Mouse (Mus musculus): Measurements from ENCODE around the gene Wdr62. TPM values are rescaled to one million over a fixed set of nuclear protein-coding genes. Genes with fewer than 3 reads are reported as not detected.

Gene Wdr62
- total RNA-seq (2021): 1 to 10 TPM; 1.0 to 1.1 TPM

- peak; percentile 87 to 90 for DNase-seq (ENCODE audit: low spot score in 2 of 2)
- intact Hi-C loops (cut with DNase I): loop anchor here (5.0 kb wide), 1 partner anchor 48 kb away; the partner anchor contains the start of genes Polr2i and Tbcb
These were observed at the start of gene Wdr62, which contains the start of gene Thap8 for GRCm38 (mm10) chr7:30279951-30280669. TSS of gene Wdr62 (minus strand) at chr7:30280419. TSS of gene Thap8 (plus strand) at chr7:30280094.

GRCm38 (mm10) chr7:30328379-30328778 is 48.2 kb upstream of the Wdr62 start:
- intact Hi-C loops (cut with DNase I): no loop called here
- DNase-seq (ENCODE audit: low spot score in 2 of 2): no peak

- no peak for DNase-seq (ENCODE audit: low spot score in 2 of 2)
- intact Hi-C loops (cut with DNase I): no loop called here
These were observed 46.9 kb upstream of the Wdr62 start for GRCm38 (mm10) chr7:30327140-30327539.

GRCm38 (mm10) chr7:30326427-30326826 is 46.2 kb upstream of the Wdr62 start:
- intact Hi-C loops (cut with DNase I): no loop called here
- DNase-seq (ENCODE audit: low spot score in 2 of 2): no peak

GRCm38 (mm10) chr7:30325364-30325763 is 45.1 kb upstream of the Wdr62 start:
- no peak for DNase-seq (ENCODE audit: low spot score in 2 of 2)
- intact Hi-C loops (cut with DNase I): no loop called here

- peak in 1 of 2 experiments; percentile 73 for DNase-seq (ENCODE audit: low spot score in 2 of 2)
- intact Hi-C loops (cut with DNase I): no loop called here
These were observed 44.2 kb upstream of the Wdr62 start for GRCm38 (mm10) chr7:30324300-30324944.

GRCm38 (mm10) chr7:30323795-30324194 is 43.6 kb upstream of the Wdr62 start, which contains the start of gene Sdhaf1:
TSS of gene Sdhaf1 (minus strand) at chr7:30323895.
- no peak for DNase-seq (ENCODE audit: low spot score in 2 of 2)
- intact Hi-C loops (cut with DNase I): no loop called here

GRCm38 (mm10) chr7:30322865-30323264 is 42.6 kb upstream of the Wdr62 start:
- intact Hi-C loops (cut with DNase I): no loop called here
- DNase-seq (ENCODE audit: low spot score in 2 of 2): no peak

GRCm38 (mm10) chr7:30322285-30322667 is 42.1 kb upstream of the Wdr62 start:
- DNase-seq (ENCODE audit: low spot score in 2 of 2): peak; percentile 96
- intact Hi-C loops (cut with DNase I): no loop called here

GRCm38 (mm10) chr7:30321539-30322284 is 41.5 kb upstream of the Wdr62 start, which contains the start of gene E130208F15Rik:
TSS of gene E130208F15Rik (plus strand) at chr7:30321740.
- intact Hi-C loops (cut with DNase I): no loop called here
- peak; percentile 61 to 66 for DNase-seq (ENCODE audit: low spot score in 2 of 2)

GRCm38 (mm10) chr7:30320946-30321345 is 40.7 kb upstream of the Wdr62 start:
- intact Hi-C loops (cut with DNase I): no loop called here
- DNase-seq (ENCODE audit: low spot score in 2 of 2): no peak

GRCm38 (mm10) chr7:30318142-30318541 is 37.9 kb upstream of the Wdr62 start:
- intact Hi-C loops (cut with DNase I): no loop called here
- no peak for DNase-seq (ENCODE audit: low spot score in 2 of 2)

- DNase-seq (ENCODE audit: low spot score in 2 of 2): no peak
- intact Hi-C loops (cut with DNase I): no loop called here
These were observed 35.6 kb upstream of the Wdr62 start for GRCm38 (mm10) chr7:30315559-30316529.

GRCm38 (mm10) chr7:30314721-30315155 is 34.5 kb upstream of the Wdr62 start, which contains the start of gene Syne4:
TSS of gene Syne4 (plus strand) at chr7:30314807.
- DNase-seq (ENCODE audit: low spot score in 2 of 2): no peak
- intact Hi-C loops (cut with DNase I): no loop called here

- intact Hi-C loops (cut with DNase I): no loop called here
- DNase-seq (ENCODE audit: low spot score in 2 of 2): no peak
These were observed 33.6 kb upstream of the Wdr62 start for GRCm38 (mm10) chr7:30313666-30314320.

GRCm38 (mm10) chr7:30310136-30310535 is 29.9 kb upstream of the Wdr62 start:
- intact Hi-C loops (cut with DNase I): no loop called here
- no peak for DNase-seq (ENCODE audit: low spot score in 2 of 2)

- no peak for DNase-seq (ENCODE audit: low spot score in 2 of 2)
- intact Hi-C loops (cut with DNase I): no loop called here
These were observed 29.3 kb upstream of the Wdr62 start for GRCm38 (mm10) chr7:30309395-30310129.
